Mouse (Mus musculus): Measurements from ENCODE around the gene Adcy3. TPM values are rescaled to one million over a fixed set of nuclear protein-coding genes. Genes with fewer than 3 reads are reported as not detected.

Adcy3 gene
- polyA plus RNA-seq (2016; fragmentation: Nextera tagmentation; extraction: Ambion mirVana): 8.1 and 8.4 TPM in 2 replicates

DNA sequence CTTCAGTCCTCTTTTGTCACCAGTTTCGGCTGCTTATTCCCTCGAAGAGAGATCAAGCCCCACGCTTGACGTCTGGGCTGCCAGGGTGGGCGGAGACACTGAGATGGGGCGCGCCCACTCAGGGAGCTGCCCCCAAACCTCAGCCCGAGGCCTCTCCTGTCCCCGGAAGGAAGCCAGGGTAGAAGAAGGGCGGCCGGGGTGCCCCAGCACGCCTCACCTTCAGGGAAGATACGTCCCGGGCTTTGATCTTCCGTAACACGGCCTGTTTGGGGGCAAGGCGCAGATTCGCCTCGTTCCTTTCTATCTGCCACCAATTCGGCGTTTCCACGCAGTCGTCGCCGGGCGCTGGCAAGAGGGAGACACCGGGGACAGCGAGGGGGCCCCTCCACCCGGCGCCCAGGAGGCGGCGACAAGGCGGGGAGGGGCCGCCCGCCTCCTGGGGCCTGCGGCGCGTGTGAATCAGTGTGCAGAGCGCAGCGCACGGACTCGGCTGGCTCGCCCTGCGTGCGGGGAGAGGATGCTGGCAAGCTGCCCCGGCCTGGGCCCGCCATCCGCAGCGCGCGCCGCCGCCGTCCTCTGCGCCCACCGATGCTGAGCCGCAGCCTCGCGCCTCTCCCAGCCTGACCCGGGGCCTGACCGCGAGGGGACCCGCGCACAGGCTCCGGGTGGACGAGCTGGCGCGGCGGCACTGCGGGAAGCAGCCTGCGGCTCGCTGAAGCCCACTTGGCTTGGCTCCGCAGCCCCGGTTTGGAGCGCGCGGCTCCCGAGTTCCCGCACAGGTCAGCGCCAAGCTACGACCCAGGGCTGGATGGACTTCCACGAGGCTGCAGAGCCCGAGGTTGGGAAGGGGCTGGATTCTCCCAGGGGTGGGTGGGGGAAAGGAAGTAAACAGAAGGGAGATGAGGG is at the start of gene Adcy3:
Adcy3 (plus strand) TSS at position 163 of the 906 bp plus-strand sequence.
- Histone ChIP-seq H3K9me3 (replicated peaks) (no peaks in the 10 kb centered on the region; the same call in 1 of the 2 replicates), H3K27ac (peak within 1 kb of the TSS; percentile 90), H3K4me1 (peaks cover 32% of the 10 kb centered on the region), H3K27me3 (ENCODE audit: low read depth, poor library complexity, severe bottlenecking) (no peaks in the 10 kb centered on the region), H3K4me3 (peak within 1 kb of the TSS; percentile 75), H3K36me3 (peaks cover 20% of the 10 kb centered on the region)
- DNase-seq (ENCODE audit: low spot score): peak; percentile 76
- WGBS: under 1% methylated on average over 83 of the region's 83 CpGs

DNA sequence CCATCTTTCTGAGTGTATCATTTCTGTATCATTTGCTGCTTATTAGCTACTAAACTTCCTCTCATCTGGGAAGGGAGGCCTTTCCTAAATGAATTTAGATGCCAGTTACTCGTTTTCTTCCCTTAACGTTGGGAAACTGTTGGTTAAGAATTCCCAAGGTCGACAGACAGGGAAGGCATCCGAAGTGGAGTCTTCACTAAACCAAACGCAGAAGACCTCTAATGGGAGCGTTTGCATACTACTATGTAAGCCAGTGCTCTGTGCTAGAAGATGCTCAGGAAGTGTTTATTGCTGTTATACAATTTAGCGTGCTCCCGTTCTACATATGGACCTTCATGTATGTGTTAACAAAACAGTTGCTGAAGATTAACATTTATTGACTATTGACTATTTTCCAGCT is 49.5 kb upstream of the Adcy3 start:
- Histone ChIP-seq H3K9me3 (replicated peaks) (no peaks in the 10 kb centered on the region), H3K27me3 (ENCODE audit: low read depth, poor library complexity, severe bottlenecking) (no peaks in the 10 kb centered on the region), H3K36me3 (peaks cover 32% of the 10 kb centered on the region), H3K27ac (peak overlapping the region; percentile 96; the same call in 1 of the 2 replicates), H3K4me1 (peaks cover 16% of the 10 kb centered on the region), H3K4me3 (peak overlapping the region; percentile 68)
- 77% methylated on average over 8 of the region's 8 CpGs for WGBS
- DNase-seq (ENCODE audit: low spot score): no peak

DNA sequence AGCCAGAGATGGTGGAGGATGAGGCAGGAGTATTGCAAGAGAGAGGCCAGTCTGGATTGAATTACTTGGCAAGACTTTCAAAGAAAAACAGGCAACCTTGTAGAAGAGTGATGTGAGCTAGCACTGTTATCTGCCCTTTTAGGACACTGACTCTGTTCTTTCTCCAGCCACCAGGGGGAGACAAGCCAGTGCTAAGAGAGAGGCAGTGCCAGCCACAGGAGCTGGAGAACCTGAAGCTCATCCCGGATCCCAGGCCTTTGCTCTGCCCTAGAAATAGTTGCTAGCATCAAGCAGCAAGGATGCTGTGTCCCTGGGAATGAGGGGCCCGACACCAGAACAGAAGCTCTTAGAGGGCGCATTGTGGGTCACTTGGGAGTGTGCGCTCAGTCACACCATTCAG is 25.5 kb upstream of the Adcy3 start:
- Histone ChIP-seq H3K36me3 (peaks cover 76% of the 10 kb centered on the region), H3K4me3 (no peak overlapping the region), H3K27me3 (ENCODE audit: low read depth, poor library complexity, severe bottlenecking) (no peaks in the 10 kb centered on the region), H3K4me1 (no peaks in the 10 kb centered on the region), H3K9me3 (replicated peaks) (no peaks in the 10 kb centered on the region), H3K27ac (no peak overlapping the region)
- 84% methylated on average over 4 of the region's 4 CpGs for WGBS
- peak; percentile 75 for DNase-seq (ENCODE audit: low spot score)

DNA sequence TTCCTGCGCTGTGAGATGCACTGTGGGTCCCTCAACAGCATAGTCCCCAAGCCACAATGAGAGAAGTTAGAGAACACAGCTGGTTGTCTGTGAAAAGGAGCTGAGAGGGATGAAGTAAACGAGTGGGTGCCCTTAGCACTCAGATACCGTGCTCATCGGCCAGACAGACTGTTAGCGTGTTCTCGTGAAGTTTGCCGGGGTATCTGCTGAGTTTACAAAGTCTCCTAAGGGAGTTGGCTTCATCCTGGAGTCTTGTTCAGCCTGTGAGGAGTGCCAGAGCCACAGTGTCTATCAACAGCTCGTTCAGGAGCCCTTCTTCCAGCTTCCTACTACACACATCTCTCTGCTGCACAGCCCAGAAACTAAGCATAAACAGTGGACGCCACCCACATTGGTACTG is 16.8 kb upstream of the Adcy3 start:
- Histone ChIP-seq H3K27ac (no peak overlapping the region), H3K9me3 (replicated peaks) (no peaks in the 10 kb centered on the region), H3K4me3 (no peak overlapping the region), H3K36me3 (peaks cover 4% of the 10 kb centered on the region; the same call in 1 of the 2 replicates), H3K27me3 (ENCODE audit: low read depth, poor library complexity, severe bottlenecking) (no peaks in the 10 kb centered on the region), H3K4me1 (no peaks in the 10 kb centered on the region)
- WGBS: 89% methylated on average over 9 of the region's 9 CpGs
- no peak for DNase-seq (ENCODE audit: low spot score)

DNA sequence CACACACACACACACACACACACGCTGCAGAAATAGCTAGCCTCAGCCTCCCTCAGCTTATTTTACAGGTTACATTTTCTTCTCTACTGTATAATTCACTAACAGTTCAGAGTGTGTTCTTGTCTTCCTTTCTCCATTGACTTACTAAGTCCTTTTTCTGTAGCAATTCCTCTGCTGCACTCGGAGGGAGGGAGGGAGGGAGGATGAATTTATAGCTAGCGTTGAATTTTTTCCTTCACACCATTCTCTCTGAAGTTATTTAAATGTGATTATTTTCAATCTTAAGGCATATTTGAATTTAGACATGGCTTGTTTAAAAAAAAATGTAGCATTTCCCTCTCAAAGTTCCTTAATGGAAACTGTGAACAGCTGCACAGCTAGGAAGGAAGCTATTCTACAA is 15.8 kb upstream of the Adcy3 start:
- 87% methylated on average over 3 of the region's 3 CpGs for WGBS
- DNase-seq (ENCODE audit: low spot score): no peak
- H3K9me3 ChIP-seq (replicated peaks): no peaks in the 10 kb centered on the region
- H3K27me3 ChIP-seq (ENCODE audit: low read depth, poor library complexity, severe bottlenecking): no peaks in the 10 kb centered on the region
- H3K4me3 ChIP-seq: no peak overlapping the region
- peaks cover 4% of the 10 kb centered on the region; the same call in 1 of the 2 replicates for H3K36me3 ChIP-seq
- no peaks in the 10 kb centered on the region for H3K4me1 ChIP-seq
- H3K27ac ChIP-seq: no peak overlapping the region

DNA sequence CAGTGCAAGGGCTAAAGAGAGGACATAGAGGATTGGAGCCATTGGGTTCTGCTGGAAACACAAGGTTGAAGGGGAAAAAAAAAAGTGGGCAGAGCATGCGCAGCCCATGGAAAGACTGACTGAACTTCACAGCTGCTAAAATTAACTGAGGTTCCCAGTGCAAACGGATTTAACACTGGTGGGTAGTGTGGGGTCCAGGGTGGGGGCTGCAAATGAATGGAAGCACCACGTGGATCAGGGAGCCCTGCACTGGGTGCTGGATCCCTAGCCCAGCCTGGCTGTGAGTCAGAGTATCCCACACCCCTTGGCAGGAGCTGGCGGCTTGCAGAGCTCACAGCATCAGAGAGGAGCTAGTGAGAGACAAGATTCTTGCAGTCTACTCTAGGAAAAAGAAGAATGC is 15.3 kb upstream of the Adcy3 start:
- no peak overlapping the region for H3K27ac ChIP-seq
- no peaks in the 10 kb centered on the region for H3K27me3 ChIP-seq (ENCODE audit: low read depth, poor library complexity, severe bottlenecking)
- H3K9me3 ChIP-seq (replicated peaks): no peaks in the 10 kb centered on the region
- peaks cover under 1% of the 10 kb centered on the region; the same call in 1 of the 2 replicates for H3K4me1 ChIP-seq
- DNase-seq (ENCODE audit: low spot score): no peak
- WGBS: 80% methylated on average over 4 of the region's 4 CpGs
- no peak overlapping the region for H3K4me3 ChIP-seq
- no peaks in the 10 kb centered on the region for H3K36me3 ChIP-seq

DNA sequence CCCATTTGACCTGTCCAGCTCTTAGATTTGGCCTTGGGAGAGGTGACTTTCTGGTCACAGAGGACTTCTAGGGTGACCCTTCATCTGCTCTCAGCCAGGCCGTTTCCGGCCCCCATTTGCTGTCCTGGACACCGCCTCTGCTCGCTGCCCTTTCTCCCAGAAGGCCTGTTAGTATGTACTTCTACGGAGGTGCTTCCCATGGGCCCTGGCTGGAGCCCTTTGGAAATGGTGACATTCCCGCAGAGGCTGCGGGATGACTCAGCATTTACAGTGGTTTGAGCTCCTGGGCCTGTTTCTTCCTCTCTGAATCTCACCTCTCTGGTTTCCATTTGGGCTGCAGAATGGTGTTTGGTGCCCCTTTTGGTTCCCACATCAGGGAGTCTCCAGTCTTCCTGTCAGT is 5.6 kb upstream of the Adcy3 start:
- peaks cover 12% of the 10 kb centered on the region for H3K4me1 ChIP-seq
- H3K4me3 ChIP-seq: no peak overlapping the region
- H3K9me3 ChIP-seq (replicated peaks): no peaks in the 10 kb centered on the region; the same call in 1 of the 2 replicates
- DNase-seq (ENCODE audit: low spot score): no peak
- H3K27ac ChIP-seq: no peak overlapping the region
- no peaks in the 10 kb centered on the region; the same call in 1 of the 2 replicates for H3K36me3 ChIP-seq
- 76% methylated on average over 7 of the region's 7 CpGs for WGBS
- no peaks in the 10 kb centered on the region for H3K27me3 ChIP-seq (ENCODE audit: low read depth, poor library complexity, severe bottlenecking)

DNA sequence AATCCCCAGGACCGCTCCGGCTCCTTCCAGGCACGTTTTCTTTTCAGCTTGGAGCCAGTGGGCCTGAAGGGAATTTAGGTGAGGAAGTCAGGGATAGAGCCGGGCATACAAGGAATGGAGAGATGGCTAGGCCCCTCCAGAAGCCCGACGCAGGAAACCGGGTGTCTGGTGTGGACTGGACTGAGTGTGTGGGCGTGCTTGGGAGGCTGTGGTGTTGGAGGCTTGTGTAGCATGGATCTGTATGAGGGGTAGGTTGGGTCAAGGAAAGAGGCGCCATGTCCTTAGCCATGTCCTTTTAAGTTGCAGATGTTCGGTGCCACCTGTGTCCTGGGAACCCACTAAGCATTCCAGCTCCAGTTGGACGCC is 927 bp downstream of the Adcy3 start:
- no peak for DNase-seq (ENCODE audit: low spot score)
- WGBS: 34% methylated on average over 11 of the region's 11 CpGs
- Histone ChIP-seq H3K36me3 (peaks cover 20% of the 10 kb centered on the region), H3K27ac (peak overlapping the region; percentile 90), H3K4me3 (peak overlapping the region; percentile 75), H3K27me3 (ENCODE audit: low read depth, poor library complexity, severe bottlenecking) (no peaks in the 10 kb centered on the region), H3K4me1 (peaks cover 32% of the 10 kb centered on the region), H3K9me3 (replicated peaks) (no peaks in the 10 kb centered on the region; the same call in 1 of the 2 replicates)

DNA sequence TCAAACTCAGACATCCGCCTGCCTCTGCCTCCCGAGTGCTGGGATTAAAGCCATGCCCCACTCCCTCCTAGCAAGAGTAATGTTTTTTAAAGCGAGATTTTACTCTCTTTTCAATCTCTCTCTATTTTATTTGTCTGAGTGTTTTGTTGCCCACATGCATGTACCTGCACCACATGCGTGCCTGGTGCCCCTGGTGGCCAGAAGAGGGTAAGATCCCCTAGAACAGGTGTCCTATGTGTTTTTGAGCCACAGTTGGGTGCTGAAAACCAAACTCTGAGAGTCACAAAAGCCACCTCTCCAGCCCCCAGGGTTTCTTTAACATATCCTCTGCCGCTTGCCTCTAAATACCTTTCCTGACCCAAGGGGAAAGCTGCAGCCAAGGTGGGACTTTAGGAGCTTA is 10.3 kb downstream of the Adcy3 start:
- H3K4me1 ChIP-seq: 0 out of 2 replicates have a peak, but pooled peaks cover 4% of the 10 kb centered on the region
- no peaks in the 10 kb centered on the region for H3K27me3 ChIP-seq (ENCODE audit: low read depth, poor library complexity, severe bottlenecking)
- no peak overlapping the region for H3K4me3 ChIP-seq
- DNase-seq (ENCODE audit: low spot score): no peak
- WGBS: 94% methylated on average over 5 of the region's 5 CpGs
- H3K36me3 ChIP-seq: 0 out of 2 replicates have a peak, but pooled peaks cover 6% of the 10 kb centered on the region
- H3K27ac ChIP-seq: no peak overlapping the region
- H3K9me3 ChIP-seq (replicated peaks): no peaks in the 10 kb centered on the region

DNA sequence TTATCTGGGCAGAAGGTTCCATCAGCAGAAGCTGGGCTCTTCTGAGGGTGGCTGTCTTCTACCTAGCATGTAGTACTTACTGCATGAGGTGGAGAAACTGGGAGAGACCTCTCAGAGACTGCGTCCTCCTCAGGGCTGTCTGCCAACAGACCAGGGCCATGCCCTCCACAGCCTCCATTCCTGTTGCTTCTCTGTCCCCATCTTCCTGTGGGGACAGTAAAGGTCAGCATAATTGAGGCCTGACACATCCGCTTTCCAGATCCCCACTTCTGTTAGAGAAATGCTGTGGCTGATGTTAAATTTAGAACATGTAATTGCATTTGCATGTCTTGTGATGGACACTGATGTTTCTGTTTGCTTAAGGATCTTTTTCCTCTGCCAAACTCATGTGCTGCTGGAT is 18.0 kb downstream of the Adcy3 start:
- Histone ChIP-seq H3K4me1 (no peaks in the 10 kb centered on the region), H3K27me3 (ENCODE audit: low read depth, poor library complexity, severe bottlenecking) (no peaks in the 10 kb centered on the region), H3K27ac (no peak overlapping the region), H3K4me3 (no peak overlapping the region), H3K9me3 (replicated peaks) (no peaks in the 10 kb centered on the region), H3K36me3 (no peaks in the 10 kb centered on the region)
- no peak for DNase-seq (ENCODE audit: low spot score)
- 85% methylated on average over 2 of the region's 2 CpGs for WGBS

DNA sequence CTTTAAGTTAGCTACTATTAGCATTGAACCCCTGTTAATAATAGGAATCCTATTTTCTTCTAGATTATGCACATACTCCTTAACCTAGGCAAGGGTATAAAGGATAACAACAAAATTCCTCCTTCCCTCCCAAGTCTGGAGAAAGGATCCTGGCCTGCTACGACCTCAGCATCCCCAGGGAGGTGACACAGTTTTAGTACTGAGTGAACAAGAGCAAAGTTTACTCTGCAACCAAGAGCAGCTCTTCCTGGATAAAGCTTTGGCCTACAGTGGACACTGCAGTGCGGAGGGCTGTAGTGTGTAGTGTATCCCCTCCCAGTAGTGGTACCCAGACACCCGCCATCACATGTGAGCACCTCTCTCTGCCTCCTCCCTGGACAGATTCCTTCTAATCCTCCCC is 19.1 kb downstream of the Adcy3 start:
- Histone ChIP-seq H3K27ac (no peak overlapping the region), H3K4me3 (no peak overlapping the region), H3K27me3 (ENCODE audit: low read depth, poor library complexity, severe bottlenecking) (no peaks in the 10 kb centered on the region), H3K36me3 (no peaks in the 10 kb centered on the region), H3K9me3 (replicated peaks) (no peaks in the 10 kb centered on the region), H3K4me1 (no peaks in the 10 kb centered on the region)
- no peak for DNase-seq (ENCODE audit: low spot score)
- WGBS: 92% methylated on average over 3 of the region's 3 CpGs

DNA sequence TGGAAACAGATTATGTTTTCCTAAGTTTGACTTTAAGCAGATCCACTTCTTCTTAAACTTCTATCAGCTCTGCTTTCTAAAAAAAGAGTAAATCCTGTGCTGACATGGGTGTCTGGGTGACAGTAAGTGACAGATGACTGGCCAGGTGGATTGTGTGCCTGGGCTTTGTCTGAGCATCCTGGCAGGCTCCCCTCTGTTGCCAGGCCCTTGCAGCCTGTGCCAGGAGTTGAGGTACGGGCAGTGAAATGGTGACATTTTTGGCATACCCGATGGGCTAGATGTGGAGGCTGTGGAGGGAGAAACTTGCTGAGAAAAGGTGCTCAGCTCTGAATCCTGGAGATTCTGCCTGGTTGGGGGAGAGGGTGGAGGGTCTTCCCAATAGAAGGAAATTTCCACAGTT is 24.6 kb downstream of the Adcy3 start:
- WGBS: 88% methylated on average over 2 of the region's 2 CpGs
- Histone ChIP-seq H3K36me3 (no peaks in the 10 kb centered on the region), H3K4me1 (peaks cover 10% of the 10 kb centered on the region), H3K27ac (no peak overlapping the region), H3K9me3 (replicated peaks) (no peaks in the 10 kb centered on the region), H3K27me3 (ENCODE audit: low read depth, poor library complexity, severe bottlenecking) (no peaks in the 10 kb centered on the region), H3K4me3 (no peak overlapping the region)
- no peak for DNase-seq (ENCODE audit: low spot score)

DNA sequence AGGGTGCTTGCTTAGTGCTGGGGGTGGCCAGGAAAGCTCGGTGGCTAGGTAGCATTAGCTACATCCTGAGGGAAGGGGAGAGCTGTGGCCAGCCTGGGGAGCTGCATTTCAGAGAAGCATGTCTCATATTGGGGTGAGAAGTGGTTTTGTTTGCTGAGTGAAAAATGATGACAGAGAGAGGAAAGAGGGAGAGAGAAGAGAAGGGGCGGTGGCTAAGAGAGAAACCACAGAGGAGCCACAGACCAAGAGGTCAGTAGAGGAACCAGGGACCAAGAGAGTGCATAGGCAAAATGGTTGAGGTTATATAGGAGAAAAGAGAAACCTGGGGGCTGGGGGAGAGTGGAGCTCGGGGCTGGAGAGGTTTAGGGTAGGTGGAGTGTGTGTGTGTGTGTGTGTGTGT is 25.3 kb downstream of the Adcy3 start:
- WGBS: 88% methylated on average over 3 of the region's 3 CpGs
- Histone ChIP-seq H3K9me3 (replicated peaks) (no peaks in the 10 kb centered on the region), H3K36me3 (no peaks in the 10 kb centered on the region), H3K27me3 (ENCODE audit: low read depth, poor library complexity, severe bottlenecking) (no peaks in the 10 kb centered on the region), H3K4me1 (peaks cover 10% of the 10 kb centered on the region), H3K4me3 (no peak overlapping the region), H3K27ac (no peak overlapping the region)
- no peak for DNase-seq (ENCODE audit: low spot score)
